Mouse (Mus musculus) urinary bladder, adult 2 months (tissue): Measurements from ENCODE around the gene Oaz1. TPM values are rescaled to one million over a fixed set of nuclear protein-coding genes. Genes with fewer than 3 reads are reported as not detected.
A peak's percentile ranks its signal among the peaks of the same experiment; 100 is the strongest.

Source experiments
- DNase-seq: peaks from one replicate; pipeline ENCODE4 v3.0.0; 2022; ENCODE audit warnings: low spot score
- polyA plus RNA-seq: library from polyadenylated mRNA; depleted of rRNA; stranded (reverse); fragments of >200 nt; gene quantifications from 2 replicates; pipeline ENCODE4 v1.2.3, GENCODE M21; 2012; rRNA removed

The Oaz1 gene
- polyA plus RNA-seq, 1 experiment, result 709 TPM

DNA sequence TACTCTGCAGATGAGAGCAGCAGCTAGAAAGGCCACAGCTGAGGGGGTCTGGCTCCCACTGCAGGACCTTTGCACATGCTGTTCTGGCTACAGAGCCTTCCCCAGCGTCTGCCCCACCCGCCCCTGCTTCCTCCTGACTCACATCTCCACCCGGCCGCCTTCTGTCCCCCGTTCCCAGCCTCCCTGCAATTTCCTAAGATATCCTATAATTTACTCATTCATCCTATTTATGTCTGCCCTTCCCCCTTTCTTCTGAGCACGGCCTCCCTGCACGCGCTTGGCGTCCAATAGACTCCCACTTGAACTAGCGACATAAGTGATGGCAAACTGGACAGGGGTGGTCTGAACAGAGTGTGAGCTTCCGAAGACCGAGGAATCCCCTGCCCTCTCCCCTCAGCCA lies 19.3 kb downstream of the Oaz1 start:
- no peak for DNase-seq

DNA sequence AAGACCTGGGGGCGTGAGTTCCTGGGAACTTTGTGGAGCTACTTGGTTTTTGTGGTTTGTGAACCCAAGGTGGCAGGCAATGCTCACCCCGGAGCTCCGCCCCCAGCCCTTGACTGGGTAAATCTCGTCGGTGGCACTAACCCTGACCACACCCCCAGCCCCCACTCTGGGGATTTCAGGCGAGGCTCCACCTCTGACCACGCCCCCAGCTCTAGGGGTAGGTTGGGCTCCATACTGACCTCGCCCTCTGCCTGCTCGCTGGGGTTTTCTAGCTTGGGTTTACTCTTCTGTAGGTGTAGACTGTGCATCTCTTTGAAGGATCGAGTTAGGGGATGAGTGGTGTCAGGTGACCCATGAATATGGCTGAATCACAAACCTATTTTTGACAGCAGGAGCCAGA lies 22.1 kb downstream of the Oaz1 start:
- no peak for DNase-seq

DNA sequence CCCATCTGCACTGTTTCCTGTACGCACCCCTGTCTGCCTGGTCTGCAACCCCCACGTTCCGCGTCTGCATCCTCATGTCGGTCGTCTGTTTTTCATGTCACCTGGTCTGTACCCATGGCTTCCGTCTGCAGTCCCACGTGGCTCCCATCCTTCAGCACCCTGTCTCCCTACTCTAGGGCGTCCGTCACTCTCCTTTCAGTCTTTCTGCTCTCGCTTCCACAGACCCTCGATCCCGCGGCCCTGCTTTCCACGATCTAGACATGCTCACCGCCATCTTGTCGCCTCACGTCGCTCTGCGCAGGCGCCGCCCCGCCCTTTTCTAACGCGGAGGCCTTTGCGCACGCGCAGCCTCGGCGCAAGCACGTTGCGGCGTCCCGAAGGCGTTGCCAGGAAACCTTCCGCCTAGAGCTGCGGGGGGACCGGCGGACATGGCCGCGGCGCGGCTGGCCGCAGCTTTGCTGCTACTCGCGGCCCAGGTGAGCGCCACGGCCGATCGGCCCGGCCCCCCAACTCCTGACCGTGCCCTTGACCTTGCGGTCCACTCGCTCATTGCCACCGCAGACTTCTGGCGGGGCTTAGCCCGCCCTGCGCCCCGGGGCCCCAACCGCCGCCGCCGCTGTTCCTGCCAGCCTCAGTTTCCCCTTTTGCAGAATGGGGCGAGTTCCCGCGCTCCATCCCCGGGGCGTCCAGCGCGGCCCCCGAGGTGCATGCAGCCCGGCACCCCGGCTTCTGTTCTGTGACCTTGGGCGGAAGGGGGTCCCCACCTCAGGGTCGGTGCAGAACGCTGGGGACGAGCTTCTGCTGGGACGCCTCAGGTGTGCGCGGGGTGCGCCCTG lies 28.7 kb downstream of the Oaz1 start, which contains the start of the genes Lsm7 and Sppl2b:
TSS of gene Lsm7 (minus strand) at position 297 of the 836 bp plus-strand sequence.
TSS of gene Sppl2b (plus strand) at position 363 of the 836 bp plus-strand sequence.
- peak; percentile 99 for DNase-seq

DNA sequence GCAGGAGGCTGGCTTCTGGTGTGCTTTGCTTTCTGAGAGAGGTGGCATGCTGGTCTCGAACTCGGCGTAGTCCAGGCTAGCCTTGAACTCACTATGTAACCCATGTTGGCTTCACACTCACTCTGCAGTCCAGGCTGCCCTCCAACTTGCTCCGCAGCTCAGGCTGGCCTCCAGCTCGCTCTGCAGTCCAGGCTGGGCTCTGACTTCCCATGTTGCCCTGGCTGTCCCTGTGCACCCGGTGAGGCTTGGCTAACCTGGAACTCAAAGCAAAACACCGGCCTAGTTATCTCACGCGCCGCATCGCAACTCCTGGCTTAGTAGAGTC lies 29.3 kb downstream of the Oaz1 start:
- DNase-seq, result no peak

DNA sequence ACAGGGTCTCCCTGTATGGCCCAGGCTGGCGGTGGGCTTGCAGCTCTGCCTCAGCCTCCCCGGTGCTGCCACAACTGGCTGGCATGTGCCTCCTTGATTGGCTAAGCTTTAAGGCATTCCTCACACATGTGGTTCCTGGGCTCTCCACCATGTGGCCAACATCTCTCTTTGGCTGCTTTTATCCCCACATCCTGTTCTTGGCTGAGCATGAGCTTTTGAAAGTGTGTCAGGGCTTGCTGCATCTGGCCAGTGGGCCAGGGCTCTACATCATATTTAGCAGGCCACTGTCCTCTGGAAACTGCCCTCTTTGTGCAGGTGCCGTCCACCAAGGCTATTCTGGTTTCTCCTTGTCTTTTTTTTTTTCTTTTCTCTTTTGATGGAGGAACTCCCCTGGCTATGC lies 29.8 kb downstream of the Oaz1 start:
- no peak for DNase-seq

DNA sequence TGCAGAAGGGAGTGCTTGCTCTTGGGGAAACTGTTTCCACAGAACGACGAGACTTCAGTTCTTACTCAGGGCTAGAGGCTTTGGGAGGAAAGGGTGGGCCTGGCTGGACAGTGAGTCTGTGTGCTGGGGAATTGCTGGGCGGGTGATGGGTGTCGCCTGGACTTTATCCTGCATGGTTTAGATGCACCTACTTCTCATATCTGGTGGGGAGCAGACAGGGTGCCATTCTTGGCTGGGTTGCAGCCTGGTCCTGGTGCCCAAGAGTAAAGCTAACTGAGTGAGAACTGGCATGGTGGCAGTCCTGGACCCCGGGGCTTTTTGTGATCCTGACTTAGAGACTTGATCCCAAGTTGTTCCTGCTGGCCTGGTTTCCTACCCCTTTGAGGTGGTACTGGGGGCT lies 30.5 kb downstream of the Oaz1 start:
- DNase-seq, result no peak

DNA sequence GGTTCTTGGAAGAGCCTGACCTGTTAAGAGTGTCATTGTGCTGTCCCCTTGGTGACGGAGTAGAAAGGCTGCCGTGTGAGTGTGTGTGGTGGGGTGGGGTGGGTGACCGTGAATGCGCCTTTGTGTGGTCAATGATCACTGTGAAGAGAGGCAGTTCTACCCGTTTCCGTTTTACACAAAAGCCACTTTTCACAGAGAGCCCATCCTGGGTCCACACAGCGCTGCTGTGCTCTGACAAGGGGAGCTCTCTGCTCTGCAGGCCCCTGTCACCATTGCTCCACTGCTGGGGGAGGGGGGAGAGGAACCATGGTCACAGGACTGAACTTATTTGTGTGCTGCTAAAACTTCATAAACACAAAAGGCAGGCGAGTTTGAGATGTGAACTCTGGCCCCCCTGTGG lies 30.9 kb downstream of the Oaz1 start:
- no peak for DNase-seq

DNA sequence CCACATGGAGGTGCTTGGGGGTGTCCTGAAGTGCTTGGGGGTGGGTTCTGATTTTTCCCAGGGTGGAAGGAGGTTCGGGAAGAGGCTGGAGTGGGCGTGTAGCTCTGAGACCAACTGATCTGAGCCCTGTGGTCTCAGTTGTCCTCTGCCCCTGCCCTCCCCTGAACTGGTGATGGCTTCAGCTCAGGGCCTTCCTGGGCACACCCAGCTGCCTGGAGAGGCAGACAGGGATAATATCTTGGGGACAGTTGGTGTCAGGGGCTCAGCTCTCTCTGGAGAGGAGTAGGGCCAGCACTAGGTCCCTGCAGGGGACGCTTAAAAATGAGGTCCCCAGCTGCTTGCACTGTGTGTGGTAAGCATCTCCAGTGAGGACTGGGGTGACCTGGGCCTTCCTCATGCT lies 31.4 kb downstream of the Oaz1 start:
- no peak for DNase-seq

DNA sequence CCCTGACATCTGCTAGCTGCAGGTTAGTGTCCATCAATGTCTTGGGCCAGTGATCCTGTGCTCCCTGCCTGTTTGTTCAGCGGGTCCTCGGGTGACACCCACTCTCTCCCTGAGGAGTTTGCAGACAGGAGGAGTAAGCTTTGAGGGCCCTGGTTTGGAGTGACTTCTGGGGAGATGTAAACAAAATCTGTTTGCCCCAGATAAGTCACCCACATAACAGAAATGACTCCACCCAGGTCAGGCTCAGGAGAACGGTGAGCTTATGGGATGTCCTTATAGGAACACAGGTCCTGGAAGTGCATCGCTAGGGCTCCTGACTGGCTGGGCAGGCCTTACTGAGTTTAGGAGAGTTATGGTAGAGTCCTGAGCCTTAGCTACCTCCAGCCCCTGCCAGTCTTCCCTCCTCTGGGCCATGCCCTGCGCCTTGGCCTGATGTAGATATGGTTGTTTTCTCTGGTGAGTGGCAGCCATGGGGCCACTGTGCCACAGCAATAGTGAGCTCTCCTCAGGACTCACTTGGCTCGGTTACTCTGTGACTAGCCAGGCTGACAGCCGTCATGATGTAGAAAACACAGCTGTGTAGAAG lies 32.0 kb downstream of the Oaz1 start:
- no peak for DNase-seq

DNA sequence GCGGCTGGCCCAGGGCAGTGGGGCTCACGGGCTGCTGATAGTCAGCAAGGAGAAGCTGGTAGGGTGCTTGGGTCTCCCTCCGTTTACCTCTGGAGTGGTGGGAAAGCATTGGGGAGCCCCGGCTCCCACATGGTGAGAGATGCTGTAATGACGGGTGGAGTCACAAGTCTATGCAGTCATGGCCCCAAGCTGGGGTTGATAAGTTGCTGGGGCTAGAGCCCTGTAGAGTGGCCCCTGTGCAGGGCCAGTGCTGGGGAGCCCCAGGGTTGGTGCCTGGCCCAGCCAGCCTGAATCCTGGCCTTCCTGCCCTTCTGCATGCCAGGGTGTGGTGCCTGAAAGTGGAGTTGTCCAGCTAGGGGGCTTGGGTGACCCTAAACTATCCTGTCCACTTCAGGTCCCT lies 35.8 kb downstream of the Oaz1 start:
- no peak for DNase-seq

DNA sequence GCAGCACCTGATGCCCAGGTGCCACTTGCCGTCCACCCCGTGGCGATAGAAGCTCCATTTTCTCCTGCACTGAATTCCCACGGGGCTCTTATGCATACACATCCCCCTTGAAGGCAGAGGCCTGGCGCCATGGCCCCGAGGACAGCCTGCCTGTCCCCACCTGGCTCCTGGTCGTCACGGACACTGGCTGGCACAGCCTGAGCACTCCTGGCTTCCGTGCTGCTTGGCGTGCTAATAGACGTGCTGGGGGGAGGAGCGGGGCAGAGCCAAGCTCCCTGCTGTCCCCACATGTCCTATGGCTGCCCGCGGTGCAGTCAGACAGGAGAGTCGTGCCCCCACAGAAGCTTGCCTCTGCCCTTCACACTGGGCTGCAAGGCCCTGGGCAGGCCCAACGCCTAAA lies 38.0 kb downstream of the Oaz1 start:
- no peak for DNase-seq

DNA sequence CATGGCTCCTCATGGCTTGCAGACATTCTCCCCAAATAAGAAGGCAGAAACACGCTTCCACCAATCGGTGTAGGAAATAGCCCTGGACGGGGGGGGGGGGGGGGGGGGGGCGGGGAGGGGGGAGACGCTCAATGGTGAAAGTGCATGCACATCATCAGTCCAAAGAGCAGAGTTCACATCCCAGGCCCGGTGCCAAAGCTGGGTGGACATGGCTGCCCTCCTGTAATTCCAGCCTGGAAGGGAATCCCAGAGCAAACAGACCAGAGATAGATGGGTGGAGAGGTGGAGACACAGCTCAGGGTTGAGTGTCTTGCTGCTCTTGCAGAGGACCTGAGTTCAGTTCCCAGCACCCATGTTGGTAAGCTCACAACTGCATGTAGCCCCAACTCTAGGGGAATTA lies 44.5 kb downstream of the Oaz1 start:
- DNase-seq, result no peak

DNA sequence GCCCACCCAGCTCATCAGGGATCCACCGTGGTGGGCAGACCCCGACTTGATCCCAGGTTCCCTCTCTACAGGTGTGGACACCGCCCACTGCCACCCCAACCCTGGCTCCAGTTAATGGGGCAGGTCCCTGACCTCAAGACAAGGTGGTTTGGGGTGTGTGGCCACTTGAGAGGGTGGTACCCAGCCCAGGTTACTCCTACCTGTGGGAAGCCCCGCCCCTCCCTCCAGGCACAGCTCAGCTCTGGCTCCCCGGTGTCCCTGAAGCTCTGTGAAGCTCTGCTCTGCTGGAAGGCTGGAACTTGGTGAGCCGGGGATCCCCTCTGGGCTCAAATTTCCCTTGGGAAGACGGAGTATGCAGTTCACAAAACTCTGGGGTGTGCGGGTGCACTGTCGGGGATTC lies 45.1 kb downstream of the Oaz1 start, which contains the start of gene Tmprss9:
TSS of gene Tmprss9 (plus strand) at position 268 of the 400 bp plus-strand sequence.
- no peak for DNase-seq

DNA sequence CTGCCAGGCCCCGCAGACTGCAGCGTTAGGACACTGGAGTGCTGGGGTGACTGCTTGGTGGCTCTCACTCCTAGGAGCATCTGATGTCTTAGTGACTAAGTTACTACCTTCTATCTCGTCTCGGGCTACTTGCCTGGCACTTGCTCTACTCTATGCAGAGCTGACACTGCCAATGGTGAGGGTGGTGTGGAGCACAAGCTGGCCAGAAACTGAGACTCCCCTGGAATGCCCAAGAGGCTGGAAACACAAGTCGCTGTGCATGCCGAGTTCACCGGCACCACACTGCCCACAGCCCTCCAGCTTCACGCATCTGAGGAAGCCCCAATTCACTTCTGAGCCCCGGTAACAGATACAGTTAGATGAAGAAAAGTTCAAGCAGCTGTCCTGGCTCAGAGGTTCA lies 47.6 kb downstream of the Oaz1 start:
- DNase-seq, result no peak

DNA sequence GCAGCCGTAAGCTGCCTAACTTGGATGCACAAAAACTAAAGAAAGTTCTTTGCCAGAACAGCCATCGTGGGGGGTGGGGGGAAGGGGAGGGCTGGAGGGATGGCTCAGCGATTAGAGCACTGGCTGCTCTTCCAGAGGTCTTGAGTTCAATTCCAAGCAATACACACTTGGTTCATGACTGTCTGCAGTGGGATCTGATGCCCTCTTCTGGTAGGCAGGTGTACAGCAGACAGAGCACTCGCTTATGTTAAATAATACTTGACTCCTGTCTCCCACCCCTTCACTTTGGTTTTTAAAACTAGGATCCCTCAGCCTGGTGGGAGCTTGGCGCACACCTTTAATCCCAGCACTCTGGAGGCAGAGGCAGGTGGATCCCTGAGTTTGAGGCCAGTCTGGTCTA lies 49.6 kb downstream of the Oaz1 start:
- DNase-seq, result no peak

DNA sequence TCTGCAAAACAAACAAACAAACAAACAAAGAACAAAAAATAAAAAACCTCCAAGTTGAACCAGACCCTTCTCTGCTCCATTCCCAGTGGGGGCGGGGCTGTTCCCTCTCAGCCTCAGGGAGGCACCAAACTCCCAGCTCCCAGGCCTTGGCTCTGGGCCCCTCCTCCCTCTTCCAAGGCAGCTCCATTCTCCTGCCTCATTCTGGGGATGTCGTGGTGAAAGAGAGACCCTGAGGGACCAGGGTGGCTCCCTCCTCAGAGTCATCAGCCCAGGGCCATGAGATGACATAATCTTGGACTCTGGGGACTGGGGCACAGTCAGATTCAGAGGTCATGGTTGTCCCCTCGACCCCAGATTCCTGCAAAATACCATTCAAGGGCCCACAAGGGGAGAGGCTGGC lies 50.1 kb downstream of the Oaz1 start:
- DNase-seq, result no peak

Other genes starting within 250 kb of the Oaz1 start
- gene Klf16, start 249.3 kb upstream of the Oaz1 start, polyA plus RNA-seq, result 11.5 and 11.8 TPM in 2 replicates
- 66.0 and 67.1 TPM in 2 replicates for gene Abhd17a, start 236.3 kb upstream of the Oaz1 start, polyA plus RNA-seq
- 40.3 and 46.2 TPM in 2 replicates for gene Scamp4, start 223.8 kb upstream of the Oaz1 start, polyA plus RNA-seq
- 3.8 and 4.3 TPM in 2 replicates for gene Adat3, start 223.8 kb upstream of the Oaz1 start, polyA plus RNA-seq
- gene Gm49322, start 220.6 kb upstream of the Oaz1 start, polyA plus RNA-seq, result 1.3 and 1.6 TPM in 2 replicates
- 153 and 158 TPM in 2 replicates for gene Csnk1g2, start 203.8 kb upstream of the Oaz1 start, polyA plus RNA-seq
- 36.5 and 48.5 TPM in 2 replicates for gene Btbd2, start 169.6 kb upstream of the Oaz1 start, polyA plus RNA-seq
- 129 and 137 TPM in 2 replicates for gene Mknk2, start 148.5 kb upstream of the Oaz1 start, polyA plus RNA-seq
- gene Mob3a, start 124.7 kb upstream of the Oaz1 start, polyA plus RNA-seq, result 24.5 and 29.1 TPM in 2 replicates
- gene Izumo4, start 124.5 kb upstream of the Oaz1 start, polyA plus RNA-seq, result 68.7 and 88.2 TPM in 2 replicates
- gene Ap3d1, start 84.4 kb upstream of the Oaz1 start, polyA plus RNA-seq, result 96.3 and 108 TPM in 2 replicates
- gene Dot1l, start 71.5 kb upstream of the Oaz1 start, polyA plus RNA-seq, result 6.7 and 17.2 TPM in 2 replicates
- gene Sf3a2, start 28.5 kb upstream of the Oaz1 start, polyA plus RNA-seq, result 47.0 and 47.7 TPM in 2 replicates
- gene Plekhj1, start 28.0 kb upstream of the Oaz1 start, polyA plus RNA-seq, result 60.6 and 79.2 TPM in 2 replicates
- gene Amh, start 21.4 kb upstream of the Oaz1 start, polyA plus RNA-seq, result 0.40 and 0.62 TPM in 2 replicates
- 1.0 and 1.3 TPM in 2 replicates for gene Jsrp1, start 13.2 kb upstream of the Oaz1 start, polyA plus RNA-seq
- not detected in 2 replicates for gene Lingo3, start 17.4 kb downstream of the Oaz1 start, polyA plus RNA-seq
- gene Lsm7, start 28.6 kb downstream of the Oaz1 start, polyA plus RNA-seq, result 117 and 147 TPM in 2 replicates
- 33.0 and 37.4 TPM in 2 replicates for gene Sppl2b, start 28.6 kb downstream of the Oaz1 start, polyA plus RNA-seq
- gene Tmprss9, start 45.2 kb downstream of the Oaz1 start, polyA plus RNA-seq, result 0.44 and 0.49 TPM in 2 replicates
- 111 and 113 TPM in 2 replicates for gene Timm13, start 74.3 kb downstream of the Oaz1 start, polyA plus RNA-seq
- 10.5 and 14.1 TPM in 2 replicates for gene Lmnb2, start 91.6 kb downstream of the Oaz1 start, polyA plus RNA-seq
- 17.9 and 29.9 TPM in 2 replicates for gene Gadd45b, start 103.4 kb downstream of the Oaz1 start, polyA plus RNA-seq
- 4.2 and 5.4 TPM in 2 replicates for gene Gng7, start 188.3 kb downstream of the Oaz1 start, polyA plus RNA-seq
- gene Diras1, start 199.0 kb downstream of the Oaz1 start, polyA plus RNA-seq, result 0.12 and 0.17 TPM in 2 replicates
- 25.3 and 29.3 TPM in 2 replicates for gene Slc39a3, start 210.8 kb downstream of the Oaz1 start, polyA plus RNA-seq
- gene Sgta, start 233.5 kb downstream of the Oaz1 start, polyA plus RNA-seq, result 90.0 and 93.9 TPM in 2 replicates
- gene Thop1, start 243.4 kb downstream of the Oaz1 start, polyA plus RNA-seq, result 21.7 and 22.7 TPM in 2 replicates